Mouse (Mus musculus) c-Kit-positive CD71-positive TER-119-positive erythroid progenitor cells, embryonic 14.5 days (primary cell): ENCODE measurements around the gene Cab39.

Experiments used
- DNase-seq: peaks from one replicate; pipeline ENCODE4 v3.0.0-alpha.2; 2013; ENCODE audit warnings: low spot score

Cab39 gene

DNA sequence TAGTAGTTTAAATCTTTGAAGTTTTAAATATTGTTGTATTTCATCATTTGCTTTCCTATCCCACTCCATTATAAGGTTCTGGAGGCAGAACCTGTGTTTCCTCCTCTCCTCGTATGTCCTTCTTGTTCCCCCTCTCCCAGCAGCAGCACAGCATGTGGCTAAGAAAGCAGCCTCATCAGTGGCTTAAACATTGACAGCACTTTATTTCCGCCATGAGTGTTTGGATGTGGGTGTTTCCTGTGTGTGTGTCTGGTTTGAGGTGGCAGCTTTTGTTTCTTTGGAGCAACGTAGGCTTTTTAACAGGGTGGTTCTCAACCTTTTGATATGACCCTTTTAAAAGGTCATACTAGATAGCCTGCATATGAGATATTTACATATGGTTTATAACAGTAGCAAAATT is 52.2 kb downstream of the Cab39 start:
- DNase-seq, result no peak

DNA sequence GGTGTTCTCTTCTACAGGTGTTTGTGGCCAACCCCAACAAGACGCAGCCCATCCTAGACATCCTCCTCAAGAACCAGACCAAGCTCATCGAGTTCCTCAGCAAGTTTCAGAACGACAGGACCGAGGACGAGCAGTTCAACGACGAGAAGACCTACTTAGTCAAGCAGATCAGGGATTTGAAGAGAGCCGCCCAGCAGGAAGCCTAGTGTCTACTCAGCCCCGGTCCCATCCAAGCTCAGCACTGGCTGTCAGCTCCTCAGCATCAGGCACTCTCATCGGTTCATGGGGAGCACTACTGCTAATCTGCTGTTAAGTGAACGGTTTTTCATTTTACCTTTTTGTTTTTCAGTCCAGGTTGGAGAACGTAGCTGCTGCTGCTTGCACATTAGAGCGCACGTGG is 55.8 kb downstream of the Cab39 start:
- no peak for DNase-seq

DNA sequence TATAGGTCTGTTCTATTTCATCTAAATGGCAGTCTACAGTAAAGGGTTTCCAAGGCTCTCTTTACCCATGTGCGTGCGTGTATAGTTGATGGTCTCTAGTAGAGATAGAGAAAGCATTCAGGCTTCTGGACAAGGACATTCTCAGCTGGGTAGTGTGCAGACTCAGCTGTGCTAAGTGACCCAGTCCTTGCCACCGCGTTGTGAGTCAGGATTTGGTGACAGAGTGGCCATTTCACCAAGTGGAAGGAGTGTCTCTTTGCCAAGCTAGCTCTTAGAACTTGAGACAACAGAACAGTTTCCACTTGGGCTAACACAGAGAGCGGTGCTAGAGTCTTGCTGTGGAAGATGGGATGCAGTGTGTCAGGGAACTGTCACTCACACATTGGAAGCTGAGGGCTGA is 57.6 kb downstream of the Cab39 start:
- no peak for DNase-seq

DNA sequence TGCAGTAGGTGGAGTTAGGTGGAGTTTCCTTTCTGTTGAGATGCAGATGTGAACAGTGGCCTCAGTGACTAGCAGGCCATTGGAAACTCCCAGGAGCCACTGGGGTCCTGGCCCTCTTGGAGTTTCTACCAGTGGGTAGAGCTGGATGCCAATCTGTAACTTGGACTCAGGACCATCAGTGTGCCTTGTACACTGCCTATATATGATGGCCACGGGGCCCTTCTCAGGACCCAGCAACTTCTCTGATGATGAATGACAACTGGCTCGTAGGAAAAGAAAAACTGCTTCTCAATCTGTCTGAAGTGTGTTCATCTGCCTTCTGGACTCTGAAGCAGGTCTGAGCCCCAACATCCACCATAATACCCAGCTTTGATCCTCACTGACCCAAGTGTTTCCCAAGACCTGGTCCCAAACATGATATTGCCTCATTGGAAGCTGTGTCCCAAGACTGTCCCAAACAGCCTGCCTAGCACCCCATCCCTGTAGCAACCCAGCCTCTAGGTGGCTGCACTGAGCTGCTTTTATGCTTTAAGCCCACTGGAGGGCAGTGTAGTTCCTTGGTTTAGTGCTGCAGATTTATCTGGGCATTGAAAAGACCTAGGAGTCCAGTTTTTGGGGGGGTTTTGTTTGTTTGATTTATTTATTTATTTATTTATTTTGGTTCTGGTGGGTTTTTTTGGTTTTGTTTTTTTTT is 59.9 kb downstream of the Cab39 start:
- DNase-seq, result peak; percentile 59

DNA sequence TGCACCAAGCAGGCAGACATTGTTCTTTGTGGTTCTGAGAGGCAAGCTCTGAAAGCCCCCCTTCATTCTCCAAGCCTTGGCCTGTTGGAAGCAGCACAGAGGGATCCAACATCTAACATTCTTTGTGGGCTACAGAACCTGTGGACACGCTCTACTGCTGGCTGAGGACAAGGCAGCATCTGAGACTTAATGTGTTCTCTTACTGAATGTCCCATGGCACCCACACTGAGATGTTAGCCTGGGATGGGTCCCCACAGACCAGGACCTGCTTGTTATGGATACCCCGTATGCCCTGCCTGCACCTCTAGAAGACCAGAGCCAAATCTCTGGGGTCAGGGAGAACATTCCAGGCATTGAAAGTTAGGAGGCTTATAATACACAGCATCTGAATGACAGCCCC is 60.6 kb downstream of the Cab39 start:
- no peak for DNase-seq

DNA sequence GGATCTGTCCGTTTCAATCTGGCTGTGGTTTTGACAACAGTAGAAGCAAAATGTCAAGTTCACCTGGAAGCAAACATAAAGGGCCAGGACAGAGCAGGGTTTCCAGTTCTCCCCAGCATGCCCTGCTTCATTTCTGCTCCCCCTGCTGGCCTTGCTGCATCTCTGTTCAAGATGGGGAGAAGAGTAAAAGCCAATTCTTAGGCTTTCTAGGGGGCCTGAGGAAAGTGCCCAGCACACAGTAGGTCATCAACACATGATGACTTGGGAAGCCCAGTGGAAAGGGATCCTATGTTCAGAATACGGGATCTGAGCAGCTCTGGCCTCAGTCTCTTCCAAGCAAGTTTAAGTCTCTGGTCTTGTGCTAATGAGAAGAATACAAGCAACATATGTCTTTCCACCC is 61.2 kb downstream of the Cab39 start:
- no peak for DNase-seq

DNA sequence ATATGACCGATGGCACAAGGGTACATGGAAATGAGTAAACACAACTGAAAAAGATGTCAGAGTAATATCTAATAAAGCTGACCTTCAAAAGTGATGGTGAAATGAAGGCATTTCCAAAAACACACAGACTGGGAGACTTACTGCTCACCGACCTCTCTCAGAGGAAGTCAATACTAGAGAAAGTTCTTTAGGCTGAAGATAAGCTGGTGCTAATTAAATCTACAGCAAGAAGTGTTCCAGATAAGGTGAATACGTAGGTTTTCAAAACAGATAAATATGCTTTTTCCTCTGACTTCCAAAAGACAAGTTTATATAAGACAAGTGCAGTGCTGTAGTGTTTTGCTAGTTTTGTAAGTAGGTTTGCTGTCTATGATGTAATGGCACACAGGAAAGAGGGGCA is 63.0 kb downstream of the Cab39 start:
- DNase-seq, result no peak

DNA sequence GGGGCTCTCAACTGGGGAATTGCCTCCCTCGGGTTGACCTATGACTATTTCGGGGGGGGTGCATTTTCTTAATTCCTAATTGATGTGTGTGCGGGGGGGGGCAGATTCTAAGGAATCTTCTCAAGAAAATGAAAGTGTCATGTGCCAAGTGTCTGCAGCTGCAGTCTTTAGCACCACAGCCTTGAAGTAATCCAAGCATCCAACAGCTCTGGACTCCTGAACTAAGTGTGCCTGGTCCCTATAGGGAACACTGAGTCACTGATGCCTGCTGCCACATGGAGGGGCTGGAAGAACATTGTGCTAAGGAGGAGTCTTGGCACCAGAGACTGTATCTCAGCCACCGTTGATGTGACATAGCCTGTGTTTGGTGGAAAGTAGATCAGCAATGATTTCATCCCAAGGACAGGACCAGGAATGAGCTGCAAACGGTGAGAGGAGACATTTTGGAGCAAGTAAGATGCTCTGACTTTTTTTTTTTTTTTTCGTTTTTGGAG is 64.1 kb downstream of the Cab39 start:
- no peak for DNase-seq

DNA sequence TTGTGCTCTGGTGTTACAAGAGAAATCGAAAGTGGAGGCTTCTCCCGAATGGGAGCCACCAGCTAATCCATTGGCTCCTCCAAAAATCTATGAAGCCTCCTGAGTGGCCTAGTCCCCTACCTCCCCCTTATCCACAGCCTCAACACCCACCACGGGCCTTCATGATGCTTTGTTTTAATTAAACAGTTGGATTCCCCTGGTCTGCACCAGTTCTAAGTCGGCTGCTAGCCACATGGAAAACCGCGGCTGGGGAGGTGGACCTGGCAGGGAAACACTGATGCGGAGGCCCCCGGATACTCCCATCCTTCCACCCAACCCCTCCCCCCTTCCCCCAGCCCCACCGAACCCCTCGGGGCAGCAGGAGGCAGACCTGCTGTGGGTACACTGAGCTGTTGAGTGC is 71.1 kb downstream of the Cab39 start:
- DNase-seq, result no peak

DNA sequence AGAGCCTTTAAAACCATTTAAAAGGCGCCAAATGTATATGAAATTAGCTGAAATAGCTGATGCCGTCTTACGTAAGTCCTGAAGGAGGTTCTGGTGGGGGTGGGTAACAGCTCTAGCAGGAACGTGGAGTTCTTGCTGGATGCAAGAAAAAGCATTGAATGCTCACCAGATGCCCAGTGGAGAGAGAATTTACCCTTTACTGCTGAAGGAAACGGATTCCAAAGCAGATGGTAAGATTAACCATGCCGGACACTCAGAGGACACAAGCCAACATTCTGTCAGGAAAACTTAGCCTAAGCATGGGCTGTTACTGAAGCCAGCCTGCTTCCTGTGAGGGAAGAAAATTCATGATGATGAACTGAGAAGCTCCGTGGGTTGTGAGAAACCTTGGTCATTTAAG is 76.8 kb downstream of the Cab39 start:
- DNase-seq, result no peak

DNA sequence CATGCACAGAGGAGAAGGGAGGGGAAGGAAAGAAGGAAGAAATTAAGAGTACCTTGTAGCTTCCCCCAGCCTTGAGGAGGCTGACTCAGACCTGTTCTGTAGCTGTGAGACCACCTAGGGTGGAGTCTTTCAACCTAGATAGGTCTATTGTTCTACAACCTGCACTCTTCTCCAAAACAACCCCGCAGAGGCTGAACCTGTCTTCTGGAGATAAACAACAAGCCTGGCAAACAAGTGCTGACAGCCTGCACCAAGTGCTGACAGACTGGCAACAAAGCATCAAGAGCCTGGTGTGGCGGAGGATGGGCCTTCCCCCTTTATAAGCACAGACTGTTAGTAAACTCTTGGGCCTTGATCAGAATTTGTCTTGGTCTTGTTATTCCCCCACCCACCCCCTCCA is 77.3 kb downstream of the Cab39 start:
- DNase-seq, result no peak

DNA sequence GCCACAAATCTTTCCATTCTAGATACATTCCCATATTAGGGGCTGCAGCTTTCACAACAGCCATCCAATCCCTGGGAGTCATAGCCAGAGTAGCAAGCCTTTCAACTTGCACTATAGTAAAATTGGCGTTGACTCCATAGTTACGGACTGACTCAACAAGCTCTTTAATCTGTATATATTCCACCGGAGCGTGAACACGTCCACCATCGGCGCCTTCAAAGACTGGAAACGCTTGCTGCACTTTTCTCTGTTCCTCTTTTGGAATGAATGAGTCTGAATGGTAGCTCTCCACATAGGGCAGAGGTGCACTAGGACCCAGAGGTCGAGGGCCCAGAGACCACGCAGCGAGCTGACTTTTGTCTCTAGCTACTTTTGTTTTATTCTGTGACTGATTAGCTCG is 88.8 kb downstream of the Cab39 start:
- DNase-seq, result no peak

DNA sequence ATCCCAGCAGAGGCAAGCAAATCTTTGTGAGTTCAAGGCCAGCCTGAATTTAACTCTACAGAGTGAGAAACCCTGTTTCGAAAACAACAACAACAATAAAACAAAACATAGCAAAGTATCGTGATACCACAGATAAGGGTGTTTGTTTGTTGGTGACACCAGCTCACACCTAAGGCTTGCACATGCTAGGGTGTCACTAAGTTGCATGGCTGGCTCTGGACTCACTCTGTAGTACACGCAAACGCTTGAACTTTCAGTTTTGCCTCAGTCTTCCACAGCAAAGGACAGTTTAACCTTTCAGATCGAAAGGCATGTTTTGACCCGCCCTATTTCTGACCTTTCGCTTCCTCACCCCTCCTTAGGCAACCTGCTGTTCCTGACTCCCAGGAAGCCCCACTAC is 94.0 kb downstream of the Cab39 start:
- DNase-seq, result no peak

DNA sequence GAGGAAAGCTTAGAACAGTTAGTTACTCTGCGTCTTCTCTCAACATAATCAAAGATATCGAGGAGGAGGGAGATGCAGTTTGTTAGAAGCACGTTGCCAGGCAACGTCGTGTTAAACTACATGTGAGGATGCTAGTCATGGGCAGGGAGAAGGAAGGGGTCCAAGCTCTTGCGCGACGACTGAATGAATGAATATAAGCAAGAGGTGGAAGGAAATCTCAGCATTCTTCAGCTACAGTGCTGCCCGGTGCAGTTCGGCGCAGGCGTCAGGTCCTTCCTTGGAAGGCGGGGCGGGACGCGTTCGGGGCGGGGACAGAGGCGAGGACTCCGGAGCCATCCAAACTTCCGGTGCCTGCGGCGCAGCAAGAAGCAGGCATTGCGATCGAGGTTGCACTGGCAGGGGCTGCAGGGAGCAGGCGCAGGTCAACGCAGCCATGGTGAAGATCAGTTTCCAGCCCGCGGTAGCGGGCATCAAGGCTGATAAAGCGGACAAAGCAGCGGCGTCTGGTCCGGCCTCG is 101.0 kb downstream of the Cab39 start, which contains the start of gene Itm2c:
TSS of gene Itm2c (plus strand) at position 51 of the 517 bp plus-strand sequence.
- DNase-seq, result peak; percentile 60

DNA sequence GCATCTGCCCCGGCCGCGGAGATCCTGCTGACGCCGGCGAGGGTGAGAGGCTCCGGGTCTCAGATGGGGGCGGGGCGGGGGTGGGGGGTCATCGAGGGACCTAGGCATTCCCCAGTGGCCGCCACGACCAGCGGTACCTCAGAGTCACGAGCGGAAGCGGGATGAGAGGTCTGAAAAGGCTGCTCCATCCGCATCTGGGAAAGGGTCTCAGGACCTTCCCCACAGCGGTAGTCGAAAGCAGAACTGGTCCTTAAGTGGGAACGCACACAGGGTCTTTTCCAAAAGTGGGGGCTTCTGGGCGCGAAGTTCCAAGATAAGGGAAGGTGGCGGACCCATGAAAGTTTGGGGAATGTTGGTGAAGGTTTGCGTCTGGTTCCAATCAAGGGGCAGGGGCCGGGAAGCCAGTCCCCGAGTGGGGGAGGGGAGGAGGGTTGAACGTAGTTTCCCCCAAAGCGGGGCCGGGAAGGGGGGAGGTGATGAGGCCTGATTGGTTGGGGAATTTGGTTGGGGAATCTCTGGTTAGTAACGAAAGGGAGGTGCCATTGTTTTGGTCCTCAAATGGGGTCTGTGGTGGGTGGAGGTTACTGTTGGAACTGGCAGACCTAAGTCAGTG is 101.6 kb downstream of the Cab39 start:
- no peak for DNase-seq

DNA sequence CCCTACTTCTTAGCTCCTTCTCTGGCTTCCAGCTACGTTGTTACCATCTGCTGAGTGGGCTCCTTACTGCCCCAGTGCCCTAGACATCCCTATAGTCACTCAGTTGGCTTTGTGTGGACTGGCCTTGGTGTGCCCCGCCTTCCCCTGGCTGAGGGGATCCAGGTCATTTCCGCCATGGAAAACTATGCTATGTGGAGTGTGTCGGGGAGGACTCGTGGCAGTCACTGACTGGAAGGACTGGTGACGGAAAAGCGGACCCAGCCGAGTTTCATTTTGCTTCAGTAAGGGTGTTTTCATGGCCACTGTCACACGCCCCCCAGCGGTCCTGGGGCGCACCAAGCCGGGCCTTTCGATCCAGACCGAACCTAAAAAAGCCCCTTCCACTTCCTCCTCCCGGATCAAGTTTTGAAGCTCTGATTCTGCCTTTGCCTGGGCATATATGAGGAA is 102.2 kb downstream of the Cab39 start:
- DNase-seq, result peak; percentile 44

DNA sequence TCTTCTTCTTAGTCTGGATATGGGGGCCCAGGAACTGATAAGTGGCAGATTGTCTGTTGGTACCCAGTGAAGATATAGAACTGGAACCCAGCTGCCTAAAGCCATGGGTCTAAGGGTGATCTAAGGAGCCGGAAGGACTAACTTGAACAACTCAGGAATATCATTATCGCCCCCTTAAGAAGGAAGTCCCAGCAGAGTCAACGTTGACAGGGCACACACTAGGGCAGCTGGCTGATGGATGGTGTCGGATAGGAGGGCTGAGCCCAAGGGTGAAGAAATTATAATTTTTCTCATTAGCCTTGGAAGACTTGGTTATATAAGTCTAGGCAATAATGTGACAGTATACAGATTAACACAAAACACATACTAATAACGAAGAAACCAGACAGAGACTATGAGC is 102.9 kb downstream of the Cab39 start:
- no peak for DNase-seq

DNA sequence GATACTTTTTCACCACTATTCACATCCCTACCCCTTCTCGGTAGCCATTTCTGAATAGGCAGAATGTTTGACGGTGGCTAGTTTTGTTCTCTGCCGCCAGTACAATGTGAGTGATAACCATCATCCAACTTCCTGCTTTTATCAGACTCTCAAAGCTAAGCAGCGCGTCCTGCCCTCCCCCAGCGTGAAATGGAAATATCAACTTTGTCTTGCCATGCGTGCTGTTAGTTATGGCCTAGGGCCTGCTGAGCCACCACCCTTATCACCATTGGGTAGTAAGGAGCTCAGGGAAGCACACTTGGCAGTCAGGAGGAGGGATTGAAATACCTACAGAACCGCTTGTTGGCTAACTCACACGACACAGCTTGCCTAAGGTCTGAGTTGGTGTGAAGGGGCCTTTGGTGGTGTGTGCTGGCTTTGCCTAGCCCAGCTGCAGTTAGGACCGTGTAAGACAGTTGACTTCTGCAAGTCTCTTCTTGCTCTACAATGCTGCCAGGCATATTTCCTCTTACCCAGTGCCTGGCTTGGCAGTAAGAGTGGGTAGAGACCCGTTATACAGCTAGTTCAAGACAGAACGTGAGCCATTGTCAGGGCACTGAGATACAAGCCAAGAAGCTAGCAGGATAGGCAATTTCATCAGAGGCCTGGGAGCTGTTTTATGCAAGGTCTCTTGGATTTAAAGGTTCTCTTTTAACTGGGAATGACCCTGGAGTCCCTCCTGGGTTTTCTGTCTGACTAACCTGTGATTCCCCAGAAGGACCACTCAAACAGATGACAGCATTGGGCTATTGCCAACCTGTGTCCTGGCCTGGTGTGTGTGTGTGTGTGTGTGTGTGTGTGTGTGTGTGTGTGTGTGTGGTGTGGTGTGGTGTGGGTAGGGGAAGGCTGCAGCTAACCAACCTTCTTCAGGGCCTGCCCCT is 103.8 kb downstream of the Cab39 start:
- no peak for DNase-seq

DNA sequence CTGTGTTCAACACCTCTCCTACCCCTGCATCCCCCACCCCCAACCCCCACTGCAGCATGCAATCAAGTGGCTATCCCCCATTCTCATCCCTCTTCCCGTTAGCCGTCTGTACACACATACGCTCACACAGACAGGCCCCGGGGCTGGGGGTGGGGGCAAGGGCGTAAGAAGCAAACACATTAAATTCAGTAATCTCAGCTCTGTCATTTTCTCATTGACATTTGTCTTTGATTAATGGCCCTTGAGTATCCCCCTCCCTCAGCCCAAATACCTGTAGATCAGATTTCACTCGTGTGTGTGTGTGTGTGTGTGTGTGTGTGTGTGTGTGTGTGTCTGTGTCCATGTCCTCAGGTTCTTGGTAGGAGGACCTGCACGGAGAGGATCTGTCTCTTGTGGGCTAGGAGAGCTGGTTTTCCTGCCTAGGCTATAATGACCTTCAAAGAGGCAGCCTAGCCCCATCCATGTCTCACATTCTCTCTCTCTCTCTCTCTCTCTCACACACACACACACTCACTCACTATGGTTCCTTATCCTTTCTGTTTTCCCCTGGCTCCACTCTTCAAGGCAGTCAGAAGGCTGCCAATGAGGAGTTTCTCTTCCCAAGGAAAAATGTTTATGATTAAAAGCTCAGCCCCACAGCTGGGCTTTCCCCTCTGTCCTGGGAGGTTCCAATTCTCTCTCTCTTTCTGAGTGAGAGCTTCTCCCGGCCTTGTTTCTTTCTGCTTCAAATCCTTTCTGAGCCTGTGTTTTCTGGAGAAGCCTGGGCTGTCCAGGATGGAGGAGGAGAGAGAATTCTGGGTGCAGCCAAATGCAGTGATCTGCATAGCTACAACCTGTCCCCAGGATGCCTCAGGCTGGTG is 104.9 kb downstream of the Cab39 start:
- no peak for DNase-seq

DNA sequence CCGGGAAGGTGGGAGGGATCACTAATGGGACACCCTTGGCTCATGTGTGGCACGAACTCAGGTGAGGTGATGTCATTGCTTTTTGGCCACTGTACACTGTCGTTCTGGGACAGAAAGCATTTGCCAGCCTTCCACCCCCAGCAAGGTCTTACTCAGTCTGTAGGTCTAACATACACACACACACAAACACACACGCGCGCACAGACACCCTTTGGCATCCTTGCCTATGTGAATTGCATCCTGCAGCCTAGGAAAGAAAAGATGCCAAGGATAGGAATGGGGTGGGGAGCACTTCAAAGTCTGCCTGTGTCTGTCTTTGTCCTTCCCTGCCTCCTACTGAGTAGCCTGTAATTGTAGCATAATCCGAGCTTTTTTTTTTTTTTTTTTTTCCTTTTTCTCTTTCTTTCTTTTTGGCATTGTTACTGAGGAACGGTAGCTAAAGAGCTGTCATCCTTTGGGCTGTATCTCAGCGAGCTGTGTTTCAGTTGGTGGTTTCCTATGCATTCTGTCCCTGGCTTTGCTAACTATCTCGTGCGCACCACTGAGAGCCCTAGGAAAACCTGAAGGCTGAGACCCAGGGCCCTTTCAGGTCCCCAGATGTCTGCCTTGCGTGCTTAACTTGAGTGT is 105.6 kb downstream of the Cab39 start:
- DNase-seq, result no peak

DNA sequence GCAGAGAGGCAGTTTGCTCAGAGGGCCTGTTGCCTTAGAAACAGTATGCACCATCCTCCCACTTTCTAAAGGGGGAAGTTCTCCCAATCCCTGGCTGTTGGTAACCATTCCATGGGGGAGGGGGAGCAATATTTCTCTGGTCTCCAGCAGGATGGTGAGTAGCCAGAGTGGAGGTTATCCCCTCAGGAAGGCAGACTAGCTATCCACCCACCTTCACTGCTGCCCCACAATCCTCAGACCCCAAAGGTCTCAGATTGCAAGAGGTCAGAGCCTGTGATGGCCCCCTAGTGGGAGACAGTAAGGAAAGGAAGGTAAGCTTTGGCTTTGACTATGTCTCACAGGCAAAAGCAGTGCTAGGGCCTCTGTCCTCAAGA is 106.1 kb downstream of the Cab39 start:
- no peak for DNase-seq
